Mouse (Mus musculus): ENCODE measurements around the gene Fndc3b.

Fndc3b gene

GRCm38 (mm10) chr3:27592728-27593484 lies 118.2 kb downstream of the Fndc3b start:
- no peak for DNase-seq (ENCODE audit: low read depth, low spot score)

GRCm38 (mm10) chr3:27590823-27591222 lies 120.3 kb downstream of the Fndc3b start:
- DNase-seq (ENCODE audit: low read depth, low spot score), result no peak

- DNase-seq (ENCODE audit: low read depth, low spot score), result no peak
These were observed 121.8 kb downstream of the Fndc3b start for GRCm38 (mm10) chr3:27589305-27589704.

GRCm38 (mm10) chr3:27588604-27589003 lies 122.5 kb downstream of the Fndc3b start:
- DNase-seq (ENCODE audit: low read depth, low spot score), result no peak

- no peak for DNase-seq (ENCODE audit: low read depth, low spot score)
These were observed 126.2 kb downstream of the Fndc3b start for GRCm38 (mm10) chr3:27584607-27585605.

GRCm38 (mm10) chr3:27581931-27582840 lies 128.9 kb downstream of the Fndc3b start:
- no peak for DNase-seq (ENCODE audit: low read depth, low spot score)

GRCm38 (mm10) chr3:27580956-27581355 lies 130.2 kb downstream of the Fndc3b start:
- no peak for DNase-seq (ENCODE audit: low read depth, low spot score)

GRCm38 (mm10) chr3:27579894-27580613 lies 131.1 kb downstream of the Fndc3b start:
- DNase-seq (ENCODE audit: low read depth, low spot score), result no peak

GRCm38 (mm10) chr3:27579229-27579628 lies 131.9 kb downstream of the Fndc3b start:
- DNase-seq (ENCODE audit: low read depth, low spot score), result no peak

- DNase-seq (ENCODE audit: low read depth, low spot score), result no peak
These were observed 133.6 kb downstream of the Fndc3b start for GRCm38 (mm10) chr3:27577349-27578025.

GRCm38 (mm10) chr3:27574241-27574640 lies 136.9 kb downstream of the Fndc3b start:
- no peak for DNase-seq (ENCODE audit: low read depth, low spot score)

- no peak for DNase-seq (ENCODE audit: low read depth, low spot score)
These were observed 137.6 kb downstream of the Fndc3b start for GRCm38 (mm10) chr3:27573458-27573857.

- no peak for DNase-seq (ENCODE audit: low read depth, low spot score)
These were observed 138.8 kb downstream of the Fndc3b start for GRCm38 (mm10) chr3:27572305-27572704.

GRCm38 (mm10) chr3:27565314-27565713 lies 145.8 kb downstream of the Fndc3b start:
- no peak for DNase-seq (ENCODE audit: low read depth, low spot score)

- DNase-seq (ENCODE audit: low read depth, low spot score), result no peak
These were observed 148.0 kb downstream of the Fndc3b start for GRCm38 (mm10) chr3:27563047-27563624.

- no peak for DNase-seq (ENCODE audit: low read depth, low spot score)
These were observed 148.6 kb downstream of the Fndc3b start for GRCm38 (mm10) chr3:27562476-27562875.

- DNase-seq (ENCODE audit: low read depth, low spot score), result no peak
These were observed 149.2 kb downstream of the Fndc3b start for GRCm38 (mm10) chr3:27561921-27562320.

- DNase-seq (ENCODE audit: low read depth, low spot score), result no peak
These were observed 151.8 kb downstream of the Fndc3b start for GRCm38 (mm10) chr3:27559316-27559715.

GRCm38 (mm10) chr3:27557100-27558004 lies 153.8 kb downstream of the Fndc3b start:
- DNase-seq (ENCODE audit: low read depth, low spot score), result no peak

All from c-Kit-negative CD71-positive TER-119-positive erythroid progenitor cells, embryonic 14.5 days (primary cell).